Mouse (Mus musculus): ENCODE measurements at regions not wholly inside any gene's neighbourhood (a gene's known extent, or its start where the extent isn't known, plus 50 kb on each side); places are given as distances from the start of the nearest gene placed in this dataset.

DNA sequence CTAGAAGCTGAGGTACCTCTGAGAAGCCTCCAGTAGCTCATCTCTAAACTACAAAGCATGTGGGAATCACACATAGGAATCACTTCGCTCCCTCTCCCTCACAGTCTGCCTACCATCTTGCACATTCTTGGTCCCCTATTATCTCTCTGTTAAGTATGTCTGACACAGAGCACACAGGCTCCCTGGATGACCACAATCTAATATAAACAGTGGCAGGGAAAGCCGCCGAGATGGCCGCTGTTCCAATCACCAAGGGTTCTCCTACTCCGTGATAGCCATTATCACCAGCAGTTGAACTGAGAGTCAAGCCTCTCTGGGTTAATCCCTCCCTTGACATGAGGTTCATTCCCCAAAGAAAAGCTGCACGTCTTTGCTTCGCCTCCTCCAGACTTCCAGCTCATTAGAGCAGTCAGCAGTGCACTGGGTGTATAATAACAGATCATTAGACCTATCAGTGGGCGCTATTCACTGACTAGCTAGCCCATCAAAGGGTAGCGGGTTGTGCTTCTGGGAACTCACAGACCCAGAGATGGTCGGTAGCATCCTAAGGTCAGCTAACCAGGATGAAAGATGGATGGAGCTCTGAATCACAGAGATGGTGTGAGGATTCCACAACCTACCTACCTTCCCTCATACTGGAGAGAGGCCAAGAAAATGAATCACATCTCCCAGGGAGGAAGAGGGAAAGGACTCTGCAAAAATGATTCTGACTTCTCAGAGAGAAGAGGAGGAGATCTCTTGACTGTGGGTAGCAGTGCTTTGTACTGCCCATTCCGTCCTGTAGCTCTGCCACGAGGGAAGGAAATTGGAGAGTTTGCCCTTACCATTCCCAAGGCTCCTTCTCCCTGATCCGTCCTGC is 130.9 kb downstream of the Hs3st3b1 start:
- no peak overlapping the region for H3K9ac ChIP-seq (replicated peaks)
- H3K4me1 ChIP-seq, result 0 out of 2 replicates have a peak, but pooled peaks cover 3% of the 10 kb centered on the region
- no peak for ATAC-seq (replicated peaks)
- H3K9me3 ChIP-seq, result no peaks in the 10 kb centered on the region
- H3K27me3 ChIP-seq, result no peaks in the 10 kb centered on the region
- H3K4me3 ChIP-seq, result no peak overlapping the region
- 22% methylated on average over 13 of the region's 13 CpGs for WGBS
- no peak overlapping the region for H3K4me2 ChIP-seq (replicated peaks)
- no peak overlapping the region for H3K27ac ChIP-seq (replicated peaks)
- H3K36me3 ChIP-seq, result no peaks in the 10 kb centered on the region

DNA sequence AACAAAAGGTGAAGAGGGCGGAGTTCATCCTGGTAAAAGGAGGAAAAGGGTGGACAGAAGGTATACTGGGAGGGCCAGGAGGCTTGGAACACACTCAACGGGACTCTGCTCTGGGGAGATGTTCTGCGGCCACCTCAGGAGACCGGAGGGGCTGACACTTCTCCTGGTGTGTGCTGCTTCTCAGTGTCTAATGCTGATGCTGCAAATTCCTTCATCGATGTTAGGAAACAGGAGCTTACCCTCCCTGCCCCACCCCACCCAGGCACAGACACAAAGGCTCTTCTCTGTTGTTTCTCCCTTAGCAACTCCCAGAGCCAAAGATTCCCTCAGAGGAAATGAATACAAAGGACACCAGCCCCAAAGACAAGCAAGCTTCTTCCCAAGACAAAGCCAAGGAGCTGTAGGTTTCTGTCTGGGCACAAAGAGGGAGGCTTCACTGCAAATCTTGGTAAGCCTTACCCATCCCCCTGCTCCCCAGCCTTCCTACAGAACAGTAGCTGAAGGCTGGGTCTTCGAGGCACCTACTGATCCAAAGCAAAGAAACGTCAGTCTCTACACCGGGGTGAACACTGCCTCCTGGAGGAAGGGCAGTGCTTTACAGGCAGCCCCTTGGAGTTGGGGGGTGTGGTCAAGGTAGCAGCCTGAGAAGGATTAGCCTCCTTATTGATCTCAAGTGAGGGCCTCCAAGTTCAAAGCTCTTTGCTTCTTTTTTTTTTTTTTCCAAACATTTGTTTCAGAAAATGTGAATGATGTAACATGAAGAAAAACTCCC is 128.2 kb downstream of the Hs3st3b1 start:
- no peak for ATAC-seq (replicated peaks)

GRCm38 (mm10) chr11:63812146-63812545 is 109.9 kb downstream of the Hs3st3b1 start:
- WGBS, result 84% methylated on average over 5 of the region's 5 CpGs
- Histone ChIP-seq H3K27me3 (no peaks in the 10 kb centered on the region), H3K9ac (replicated peaks) (no peak overlapping the region), H3K9me3 (no peaks in the 10 kb centered on the region), H3K4me3 (no peak overlapping the region), H3K36me3 (no peaks in the 10 kb centered on the region), H3K4me1 (no peaks in the 10 kb centered on the region), H3K4me2 (replicated peaks) (no peak overlapping the region), H3K27ac (replicated peaks) (no peak overlapping the region)
- no peak for ATAC-seq (replicated peaks)

More for the DNA sequence above, 128.2 kb downstream of the Hs3st3b1 start:
- no peak overlapping the region for H3K27ac ChIP-seq (replicated peaks)
- 81% methylated on average over 8 of the region's 8 CpGs for WGBS
- no peaks in the 10 kb centered on the region for H3K27me3 ChIP-seq
- H3K4me1 ChIP-seq, result 0 out of 2 replicates have a peak, but pooled peaks cover 3% of the 10 kb centered on the region
- no peaks in the 10 kb centered on the region for H3K9me3 ChIP-seq
- H3K9ac ChIP-seq (replicated peaks), result no peak overlapping the region
- H3K4me3 ChIP-seq, result no peak overlapping the region
- no peaks in the 10 kb centered on the region for H3K36me3 ChIP-seq
- no peak overlapping the region for H3K4me2 ChIP-seq (replicated peaks)

DNA sequence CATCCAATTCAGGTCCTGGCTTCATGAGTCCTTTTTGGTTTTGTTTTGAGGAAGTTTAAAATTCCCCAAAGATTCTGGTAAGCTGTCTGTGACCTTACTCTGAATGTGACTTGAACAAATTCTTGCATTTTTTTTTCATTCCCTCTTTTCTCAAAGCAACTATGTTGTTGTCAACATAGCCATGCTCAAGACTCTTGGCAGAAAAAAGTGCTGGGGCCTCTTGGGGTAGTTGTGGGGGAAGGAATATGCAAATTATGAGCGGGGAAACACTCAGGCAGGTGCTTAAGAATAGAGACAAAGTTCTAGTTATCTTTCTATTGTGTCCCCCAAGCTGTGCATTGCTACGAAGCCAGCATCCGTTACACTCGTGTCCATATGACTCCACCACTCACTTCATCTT is 99.2 kb downstream of the Hs3st3b1 start:
- Histone ChIP-seq H3K27me3 (no peaks in the 10 kb centered on the region), H3K27ac (replicated peaks) (no peak overlapping the region), H3K4me2 (replicated peaks) (no peak overlapping the region), H3K4me3 (no peak overlapping the region), H3K9ac (replicated peaks) (no peak overlapping the region), H3K36me3 (no peaks in the 10 kb centered on the region), H3K4me1 (no peaks in the 10 kb centered on the region), H3K9me3 (no peaks in the 10 kb centered on the region)
- 74% methylated on average over 4 of the region's 4 CpGs for WGBS
- no peak for ATAC-seq (replicated peaks)

- H3K9me3 ChIP-seq, result no peaks in the 10 kb centered on the region
- no peaks in the 10 kb centered on the region for H3K4me1 ChIP-seq
- ATAC-seq (replicated peaks), result no peak
- 85% methylated on average over 6 of the region's 6 CpGs for WGBS
- H3K27me3 ChIP-seq, result no peaks in the 10 kb centered on the region
- H3K4me2 ChIP-seq (replicated peaks), result no peak overlapping the region
- H3K9ac ChIP-seq (replicated peaks), result no peak overlapping the region
- no peak overlapping the region for H3K4me3 ChIP-seq
- no peak overlapping the region for H3K27ac ChIP-seq (replicated peaks)
- H3K36me3 ChIP-seq, result no peaks in the 10 kb centered on the region
These were observed 94.8 kb downstream of the Hs3st3b1 start for GRCm38 (mm10) chr11:63827271-63827762.

DNA sequence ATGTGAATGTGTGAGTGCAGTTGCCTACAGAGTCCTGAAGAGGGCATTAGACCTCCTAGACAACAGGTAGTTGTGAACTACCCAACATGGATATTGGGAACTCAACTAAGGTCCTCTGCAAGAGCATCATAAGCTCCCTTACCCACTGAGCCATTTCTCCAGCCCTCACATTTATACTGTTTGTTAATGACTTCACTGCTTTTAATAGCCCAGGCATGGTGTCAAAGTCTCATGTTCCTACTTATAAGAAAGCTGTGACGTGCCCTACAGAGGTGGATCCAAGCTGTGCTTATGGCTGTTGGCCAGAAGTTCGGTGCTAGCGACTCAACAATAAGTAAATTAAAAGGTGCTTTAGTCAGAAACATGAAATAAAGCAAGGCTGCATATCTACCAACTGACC is 88.6 kb downstream of the Hs3st3b1 start:
- Histone ChIP-seq H3K36me3 (no peaks in the 10 kb centered on the region), H3K4me1 (no peaks in the 10 kb centered on the region), H3K9me3 (no peaks in the 10 kb centered on the region), H3K27me3 (no peaks in the 10 kb centered on the region), H3K27ac (replicated peaks) (no peak overlapping the region), H3K4me2 (replicated peaks) (no peak overlapping the region), H3K4me3 (no peak overlapping the region), H3K9ac (replicated peaks) (no peak overlapping the region)
- no peak for ATAC-seq (replicated peaks)
- 80% methylated on average over 3 of the region's 3 CpGs for WGBS

DNA sequence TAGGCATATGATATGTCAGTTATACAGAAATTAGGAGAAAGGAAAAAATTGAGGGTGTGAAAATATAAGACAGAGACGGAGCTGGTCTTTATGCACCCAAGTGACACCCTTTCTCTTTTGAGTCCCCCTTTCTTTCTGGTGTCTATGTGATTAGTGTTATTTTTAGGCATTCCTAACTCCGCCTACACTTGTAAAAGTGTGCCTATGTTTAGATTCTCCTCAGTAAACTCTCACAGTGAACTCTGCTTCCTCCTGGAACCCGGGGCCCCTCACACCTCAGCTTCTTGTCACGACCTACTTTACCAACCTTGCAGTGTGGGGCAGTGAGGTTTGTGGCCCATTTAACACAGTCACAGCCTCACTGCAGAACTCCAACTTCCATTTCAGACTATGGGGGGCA is 88.0 kb downstream of the Hs3st3b1 start:
- Histone ChIP-seq H3K4me2 (replicated peaks) (no peak overlapping the region), H3K36me3 (no peaks in the 10 kb centered on the region), H3K27ac (replicated peaks) (no peak overlapping the region), H3K9ac (replicated peaks) (no peak overlapping the region), H3K27me3 (no peaks in the 10 kb centered on the region), H3K4me1 (no peaks in the 10 kb centered on the region), H3K4me3 (no peak overlapping the region), H3K9me3 (no peaks in the 10 kb centered on the region)
- ATAC-seq (replicated peaks), result no peak
- WGBS, result 90% methylated on average over 4 of the region's 4 CpGs

DNA sequence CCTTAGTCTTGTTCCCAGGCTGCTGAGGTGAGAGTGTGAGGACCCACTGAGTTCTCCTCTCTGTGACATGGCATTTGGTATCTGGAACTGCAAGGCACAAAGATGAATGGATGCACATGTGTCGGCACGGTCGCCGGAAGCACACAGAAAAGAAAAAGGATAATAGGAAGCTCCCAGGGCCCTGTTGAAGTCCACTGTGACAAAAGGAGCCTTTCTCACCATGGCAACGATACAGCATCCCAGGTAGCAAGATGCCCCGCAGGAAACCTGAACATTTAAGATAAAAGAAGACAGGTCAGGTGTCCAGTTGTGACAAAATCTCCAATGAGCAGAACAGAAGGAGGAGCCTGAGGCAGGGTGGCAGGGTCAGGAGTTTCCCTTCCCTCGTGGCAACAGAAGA is 87.5 kb downstream of the Hs3st3b1 start:
- Histone ChIP-seq H3K27me3 (no peaks in the 10 kb centered on the region), H3K27ac (replicated peaks) (no peak overlapping the region), H3K36me3 (no peaks in the 10 kb centered on the region), H3K9me3 (no peaks in the 10 kb centered on the region), H3K4me1 (no peaks in the 10 kb centered on the region), H3K9ac (replicated peaks) (no peak overlapping the region), H3K4me2 (replicated peaks) (no peak overlapping the region), H3K4me3 (no peak overlapping the region)
- no peak for ATAC-seq (replicated peaks)
- 60% methylated on average over 7 of the region's 7 CpGs for WGBS
